Mouse (Mus musculus) stomach, postnatal 0 days (tissue): Measurements from ENCODE around the gene Ehd2. TPM values are rescaled to one million over a fixed set of nuclear protein-coding genes. Genes with fewer than 3 reads are reported as not detected.

Source experiments
- ATAC-seq: fragments of 200-750 bp; cut with Nextera tagmentation; 2 replicates; pipeline ENCODE4 v1.8.0; 2017; ENCODE audit not compliant: low FRiP score, low TSS enrichment
- DNase-seq: peaks from one replicate; pipeline ENCODE4 v3.0.0-alpha.2; 2016; ENCODE audit warnings: low spot score
- H3K27ac ChIP-seq: fragments of 300-500 bp; sonication (generic); replicated peaks from 2 replicates; pipeline ENCODE4 v1.5.1; 2014; ENCODE audit warnings: mild to moderate bottlenecking, control low read depth
- H3K27me3 ChIP-seq: fragments of 300-500 bp; sonication (generic); 2 replicates; pipeline ENCODE4 v1.6.1; 2014; ENCODE audit warnings: low read length; ENCODE audit not compliant: control insufficient read depth, insufficient read depth
- H3K36me3 ChIP-seq: fragments of 300-500 bp; sonication (generic); 2 replicates; pipeline ENCODE4 v1.6.1; 2014; ENCODE audit warnings: low read length, mixed read lengths; ENCODE audit not compliant: control insufficient read depth, insufficient read depth
- H3K4me1 ChIP-seq: fragments of 300-500 bp; sonication (generic); replicated peaks from 2 replicates; pipeline ENCODE4 v1.6.1; 2014; ENCODE audit warnings: antibody characterized with exemption; ENCODE audit not compliant: control insufficient read depth, insufficient read depth
- H3K4me2 ChIP-seq: fragments of 300-500 bp; sonication (generic); replicated peaks from 2 replicates; pipeline ENCODE4 v1.6.1; 2014; ENCODE audit warnings: low read depth, mild to moderate bottlenecking, control low read depth, moderate library complexity
- H3K4me3 ChIP-seq: fragments of 300-500 bp; sonication (generic); 2 replicates; pipeline ENCODE4 v1.5.1; 2014; ENCODE audit warnings: low read depth, low read length, control low read depth
- H3K9ac ChIP-seq: fragments of 300-500 bp; sonication (generic); 2 replicates; pipeline ENCODE4 v1.6.1; 2014; ENCODE audit warnings: mild to moderate bottlenecking, low read length, control low read depth, mixed read lengths
- H3K9me3 ChIP-seq: fragments of 300-500 bp; sonication (generic); 2 replicates; pipeline ENCODE4 v1.6.1; 2016; ENCODE audit warnings: low read length; ENCODE audit not compliant: control insufficient read depth
- CTCF ChIP-seq: IDR thresholded peaks from 2 replicates; pipeline ENCODE4 v1.5.1; 2016; ENCODE audit warnings: antibody characterized with exemption, low read depth, mild to moderate bottlenecking, moderate library complexity
- EP300 ChIP-seq: optimal IDR thresholded peaks from 2 replicates; pipeline ENCODE3; 2016; ENCODE audit warnings: antibody characterized with exemption
- WGBS: fragments of 180-500 bp; shearing (Covaris S2); extraction: QIAGEN DNeasy Blood & Tissue Kit; methylation state at CpG from one replicate; pipeline ENCODE4 v1.1.7; 2014; 5-methylcytosine and 5-hydroxymethylcytosine counted together
- polyA plus RNA-seq: library from polyadenylated mRNA; unstranded; fragments of >200 nt; fragmentation: Nextera tagmentation; extraction: Ambion mirVana; gene quantifications from 2 replicates; pipeline ENCODE4 v1.2.1, GENCODE M21; 2015

Ehd2 gene
- polyA plus RNA-seq, 1 experiment from 2014 or later: 37.7 TPM

GRCm38 (mm10) chr7:15949216-15949790, 18.1 kb downstream of the Ehd2 start:
- Histone ChIP-seq H3K4me1 (no peaks in the 10 kb centered on the region), H3K9me3 (no peaks in the 10 kb centered on the region), H3K9ac (no peak overlapping the region), H3K36me3 (peaks cover 8% of the 10 kb centered on the region; the same call in 1 of the 2 replicates), H3K27me3 (no peaks in the 10 kb centered on the region), H3K4me2 (peak overlapping the region; percentile 50; the same call in 1 of the 2 replicates), H3K4me3 (no peak overlapping the region), H3K27ac (peak overlapping the region; percentile 83)
- no peak for DNase-seq
- no peak for ATAC-seq
- 78% methylated on average over 7 of the region's 7 CpGs for WGBS
- TF ChIP-seq EP300 (no peak), CTCF (no peak)

DNA sequence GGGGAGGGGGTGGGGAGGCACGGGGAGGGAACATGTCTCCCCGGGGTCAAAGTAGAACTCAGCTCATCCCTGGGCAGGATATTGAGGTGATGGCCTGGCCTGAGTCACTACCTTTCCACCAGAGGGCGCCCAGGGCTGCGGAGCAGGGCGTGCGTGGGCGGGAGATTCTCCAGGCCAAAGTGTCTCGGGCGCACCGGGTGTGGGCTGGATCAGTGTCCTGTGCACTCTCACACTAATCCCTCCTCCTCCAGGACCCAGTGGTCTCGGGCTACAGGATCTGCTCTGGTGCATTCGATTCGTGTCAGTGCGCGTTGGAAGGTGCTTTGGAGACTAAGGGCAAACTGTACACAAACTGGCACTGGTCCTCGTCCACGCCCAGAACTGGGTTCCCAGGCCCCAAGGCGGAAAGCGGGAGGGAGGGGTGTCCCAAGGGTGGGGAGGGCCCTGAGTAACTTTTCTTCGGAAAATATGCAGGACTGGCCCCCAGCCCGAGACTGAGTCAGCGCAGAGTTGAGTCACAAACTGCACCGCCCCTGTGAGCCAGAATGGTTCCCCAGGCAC, 18.9 kb downstream of the Ehd2 start:
- peak overlapping the region; percentile 23; the same call in 1 of the 2 replicates for H3K9ac ChIP-seq
- DNase-seq (peak; percentile 89), ATAC-seq (peak; percentile 78)
- H3K4me2 ChIP-seq: peak overlapping the region; percentile 50
- peaks cover 5% of the 10 kb centered on the region; the same call in 1 of the 2 replicates for H3K36me3 ChIP-seq
- no peaks in the 10 kb centered on the region for H3K27me3 ChIP-seq
- H3K4me1 ChIP-seq: no peaks in the 10 kb centered on the region
- TF ChIP-seq EP300 (no peak), CTCF (peak; percentile 94)
- H3K27ac ChIP-seq: peak overlapping the region; percentile 83
- H3K9me3 ChIP-seq: no peaks in the 10 kb centered on the region
- WGBS: under 1% methylated on average over 22 of the region's 23 CpGs
- H3K4me3 ChIP-seq: peak overlapping the region; percentile 15

DNA sequence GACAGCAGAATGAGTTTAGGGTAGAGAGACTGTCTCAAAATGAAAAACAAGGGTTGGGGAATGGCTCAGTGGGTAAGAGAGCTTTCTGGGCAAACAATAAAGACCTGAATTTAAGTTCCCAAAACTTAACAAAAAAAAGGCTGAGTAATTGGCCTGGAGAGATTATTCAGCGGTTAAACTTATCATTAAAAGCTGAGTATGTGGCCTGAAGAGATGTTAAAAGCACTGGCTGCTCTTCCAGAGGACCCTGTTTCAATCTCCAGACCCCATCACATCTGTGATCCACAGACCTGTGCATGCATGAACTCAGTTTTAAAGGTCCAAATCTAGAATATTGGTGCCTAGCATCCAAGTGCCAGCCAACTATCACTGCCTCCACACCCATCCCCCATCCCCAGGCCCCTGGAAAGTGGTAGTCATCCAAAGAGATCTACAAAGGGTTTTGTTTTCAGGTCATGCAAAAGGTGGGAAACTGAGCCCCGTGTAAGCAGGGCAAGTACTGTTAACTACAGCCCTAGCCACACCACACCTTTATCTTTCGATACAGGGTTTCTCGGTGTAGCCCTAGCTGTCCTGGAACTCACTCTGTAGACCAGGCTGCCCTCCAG, 19.6 kb downstream of the Ehd2 start:
- peak overlapping the region; percentile 83 for H3K27ac ChIP-seq
- no peaks in the 10 kb centered on the region for H3K27me3 ChIP-seq
- no peaks in the 10 kb centered on the region for H3K9me3 ChIP-seq
- H3K4me2 ChIP-seq: peak overlapping the region; percentile 50; the same call in 1 of the 2 replicates
- H3K4me1 ChIP-seq: no peaks in the 10 kb centered on the region
- 38% methylated on average over 4 of the region's 4 CpGs for WGBS
- H3K4me3 ChIP-seq: no peak overlapping the region; the same call in 1 of the 2 replicates
- ATAC-seq: no peak
- H3K9ac ChIP-seq: no peak overlapping the region
- peaks cover 3% of the 10 kb centered on the region for H3K36me3 ChIP-seq
- TF ChIP-seq CTCF (no peak), EP300 (no peak)
- no peak for DNase-seq

DNA sequence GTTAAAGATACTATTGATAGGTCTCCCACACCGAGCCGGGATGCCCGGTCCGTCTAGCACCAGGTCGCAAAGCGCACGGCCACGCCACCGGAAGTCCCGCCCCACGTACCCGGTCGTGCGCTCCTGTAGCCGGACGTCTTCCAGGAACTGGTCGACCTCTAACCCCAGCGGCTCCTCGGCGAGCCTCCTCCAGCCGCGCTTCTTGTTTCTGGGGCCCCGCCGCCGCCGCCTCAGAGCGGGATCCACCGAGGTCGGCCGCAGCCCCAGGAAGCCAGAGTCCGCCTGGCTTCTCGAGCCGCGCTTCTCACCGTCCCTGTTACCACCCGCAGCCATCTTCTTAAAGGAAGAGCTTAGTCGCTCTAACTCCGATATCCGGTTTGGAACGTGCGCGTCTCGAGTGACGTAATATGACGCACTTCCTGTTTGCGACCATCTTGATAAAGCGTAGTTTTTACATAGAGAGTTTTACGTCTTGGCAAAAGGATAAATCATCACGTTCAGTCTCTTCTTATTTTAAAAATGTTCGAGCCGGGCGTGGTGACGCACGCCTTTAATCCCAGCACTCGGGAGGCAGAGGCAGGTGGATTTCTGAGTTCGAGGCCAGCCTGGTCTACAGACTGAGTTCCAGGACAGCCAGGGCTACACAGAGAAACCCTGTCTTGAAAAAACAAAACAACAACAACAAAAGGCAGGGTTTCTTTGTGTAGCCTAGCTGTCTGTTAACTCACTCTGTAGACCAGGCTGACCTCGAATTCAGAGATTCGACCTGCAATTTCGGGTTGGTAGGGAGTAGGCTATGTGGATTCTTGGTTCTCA, 21.4 kb downstream of the Ehd2 start, which contains the start of gene Nop53:
Nop53 (minus strand) TSS at position 354 of the 816 bp plus-strand sequence.
- TF ChIP-seq CTCF (no peak), EP300 (no peak)
- H3K4me3 ChIP-seq: peak within 1 kb of the TSS; percentile 67
- H3K9me3 ChIP-seq: no peaks in the 10 kb centered on the region
- H3K27me3 ChIP-seq: no peaks in the 10 kb centered on the region
- peak within 1 kb of the TSS; percentile 81 for H3K9ac ChIP-seq
- no peaks in the 10 kb centered on the region for H3K4me1 ChIP-seq
- DNase-seq (peak; percentile 91), ATAC-seq (peak; percentile 89)
- 2% methylated on average over 59 of the region's 59 CpGs for WGBS
- peak within 1 kb of the TSS; percentile 96 for H3K27ac ChIP-seq
- peaks cover 19% of the 10 kb centered on the region for H3K36me3 ChIP-seq
- H3K4me2 ChIP-seq: peak within 1 kb of the TSS; percentile 64

DNA sequence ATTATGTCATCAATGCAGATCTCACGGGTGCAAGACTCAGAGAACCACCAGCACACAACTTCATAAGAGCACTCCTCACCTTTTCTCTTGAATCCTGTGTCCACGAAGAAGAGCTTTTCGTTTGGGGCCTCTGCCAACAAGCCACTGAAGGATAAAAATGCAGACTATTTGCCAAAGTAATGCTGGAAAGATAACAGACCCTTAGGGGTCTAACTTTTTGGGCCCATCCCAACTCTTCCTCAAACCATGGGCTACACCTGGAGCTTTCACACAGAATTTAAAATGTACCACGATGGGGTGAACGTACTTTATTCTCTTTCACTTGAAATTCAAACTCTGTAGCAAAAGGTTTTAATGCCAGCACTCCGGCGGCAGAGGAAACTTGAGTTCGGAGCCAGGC, 22.2 kb downstream of the Ehd2 start:
- peak overlapping the region; percentile 96 for H3K27ac ChIP-seq

More for the DNA sequence above, 22.2 kb downstream of the Ehd2 start:
- Histone ChIP-seq H3K36me3 (peaks cover 20% of the 10 kb centered on the region), H3K4me2 (peak overlapping the region; percentile 64), H3K4me3 (peak overlapping the region; percentile 67), H3K9me3 (no peaks in the 10 kb centered on the region), H3K4me1 (no peaks in the 10 kb centered on the region), H3K27me3 (no peaks in the 10 kb centered on the region), H3K9ac (peak overlapping the region; percentile 81)
- TF ChIP-seq EP300 (no peak), CTCF (no peak)
- WGBS: 4% methylated on average over 8 of the region's 8 CpGs
- ATAC-seq (no peak), DNase-seq (no peak)
